Mouse (Mus musculus): ENCODE measurements around the gene Ggps1. TPM values are rescaled to one million over a fixed set of nuclear protein-coding genes. Genes with fewer than 3 reads are reported as not detected.
A peak's percentile ranks its signal among the peaks of the same experiment; 100 is the strongest.

Gene Ggps1
- 10 to 100 TPM; 15.1 to 19.4 TPM for total RNA-seq (2021)
- long read RNA-seq, experiment 1, full-length matches to known transcripts, result 16 of 20 reads
- long read RNA-seq, experiment 1, partial matches to known transcripts, result 1 of 20 reads
- long read RNA-seq, experiment 1, other reads (novel, unspliced or antisense), result 3 of 20 reads
- long read RNA-seq, experiment 2, full-length matches to known transcripts, result 4 of 9 reads
- long read RNA-seq, experiment 2, partial matches to known transcripts, result 3 of 9 reads
- long read RNA-seq, experiment 2, other reads (novel, unspliced or antisense), result 2 of 9 reads

GRCm38 (mm10) chr13:14063013-14063941, at the start of gene Ggps1, which contains the start of gene Arid4b:
Gene Ggps1, minus strand, starts transcription at chr13:14063488.
Gene Arid4b, plus strand, starts transcription at chr13:14063232.
- H3K27ac ChIP-seq, result peak within 1 kb of the TSS; percentile 95
- H3K4me3 ChIP-seq, result peak within 1 kb of the TSS; percentile 98
- TF ChIP-seq CTCF (IDR thresholded peaks at IDR 0.05), result no peak
- intact Hi-C loops (cut with DNase I), result loop anchor here (1.0 to 10.0 kb wide), 3 partner anchors 24 to 106 kb away; partner anchors contain the start of gene Tbce
- DNase-seq, result peak; percentile 97

DNA sequence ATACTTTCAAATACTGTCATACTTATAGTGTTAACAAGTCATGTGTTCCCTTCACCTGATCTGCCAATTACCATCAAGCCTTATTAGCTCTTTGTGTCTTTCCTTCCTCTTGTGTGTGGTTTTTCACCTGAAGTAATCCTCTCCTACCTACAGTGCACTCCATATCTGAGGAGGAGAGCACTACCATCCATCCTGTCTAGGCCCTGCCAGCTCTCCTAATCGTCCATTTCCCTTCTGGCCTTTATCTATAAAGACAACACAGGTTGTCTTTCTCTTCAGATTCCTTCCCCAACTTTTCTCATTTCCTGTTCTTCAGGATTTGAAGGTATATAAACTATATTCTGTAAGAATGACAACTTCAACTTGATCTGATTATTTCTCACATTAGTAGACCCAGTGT, 47.9 kb upstream of the Ggps1 start:
- TF ChIP-seq CTCF (IDR thresholded peaks at IDR 0.05), result no peak
- intact Hi-C loops (cut with DNase I), result no loop called here

GRCm38 (mm10) chr13:14110154-14110873, 47.0 kb upstream of the Ggps1 start:
- Histone ChIP-seq H3K4me3 (no peak overlapping the region), H3K27ac (peak overlapping the region; percentile 12; the same call in 1 of the 2 replicates)
- TF ChIP-seq CTCF (IDR thresholded peaks at IDR 0.05), result no peak
- intact Hi-C loops (cut with DNase I), result no loop called here
- no peak for DNase-seq

More for the DNA sequence above, 47.9 kb upstream of the Ggps1 start:
- no peak for DNase-seq
- Histone ChIP-seq H3K4me3 (no peak overlapping the region), H3K27ac (no peak overlapping the region)

- intact Hi-C loops (cut with DNase I), result no loop called here
- no peak overlapping the region for H3K4me3 ChIP-seq
- TF ChIP-seq CTCF (IDR thresholded peaks at IDR 0.05), result no peak
Observed at GRCm38 (mm10) chr13:14103026-14103425, 39.7 kb upstream of the Ggps1 start.

GRCm38 (mm10) chr13:14088669-14089068, 25.4 kb upstream of the Ggps1 start:
- Histone ChIP-seq H3K4me3 (no peak overlapping the region), H3K27ac (no peak overlapping the region)
- no peak for DNase-seq
- no peak for TF ChIP-seq CTCF (IDR thresholded peaks at IDR 0.05)
- intact Hi-C loops (cut with DNase I), result no loop called here

More at GRCm38 (mm10) chr13:14103026-14103425, 39.7 kb upstream of the Ggps1 start:
- DNase-seq, result no peak
- H3K27ac ChIP-seq, result no peak overlapping the region

DNA sequence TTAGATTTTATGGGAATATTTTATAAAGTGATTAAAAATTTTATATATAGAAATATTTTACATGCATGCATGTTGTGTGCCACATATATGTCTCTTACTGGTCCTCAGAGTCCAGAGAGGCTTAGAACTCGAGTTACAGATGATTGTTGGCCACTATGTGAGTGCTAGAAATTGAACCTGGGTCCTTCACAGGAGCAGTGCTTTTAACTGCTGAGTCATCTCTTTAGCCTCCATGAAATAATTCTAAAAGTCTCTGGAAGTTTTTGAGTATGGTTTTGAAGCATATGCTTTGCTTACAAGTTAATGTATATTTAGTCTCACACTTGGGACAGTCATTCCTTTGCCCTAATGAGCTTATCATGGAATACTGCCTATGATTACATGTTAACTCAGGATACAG, 12.0 kb upstream of the Ggps1 start:
- Histone ChIP-seq H3K4me3 (no peak overlapping the region), H3K27ac (no peak overlapping the region)
- TF ChIP-seq CTCF (IDR thresholded peaks at IDR 0.05), result no peak
- intact Hi-C loops (cut with DNase I), result no loop called here
- no peak for DNase-seq

- Histone ChIP-seq H3K4me3 (no peak overlapping the region), H3K27ac (no peak overlapping the region)
- DNase-seq, result no peak
- TF ChIP-seq CTCF (IDR thresholded peaks at IDR 0.05), result no peak
- intact Hi-C loops (cut with DNase I), result no loop called here
Observed at GRCm38 (mm10) chr13:14074371-14074770, 11.1 kb upstream of the Ggps1 start.

DNA sequence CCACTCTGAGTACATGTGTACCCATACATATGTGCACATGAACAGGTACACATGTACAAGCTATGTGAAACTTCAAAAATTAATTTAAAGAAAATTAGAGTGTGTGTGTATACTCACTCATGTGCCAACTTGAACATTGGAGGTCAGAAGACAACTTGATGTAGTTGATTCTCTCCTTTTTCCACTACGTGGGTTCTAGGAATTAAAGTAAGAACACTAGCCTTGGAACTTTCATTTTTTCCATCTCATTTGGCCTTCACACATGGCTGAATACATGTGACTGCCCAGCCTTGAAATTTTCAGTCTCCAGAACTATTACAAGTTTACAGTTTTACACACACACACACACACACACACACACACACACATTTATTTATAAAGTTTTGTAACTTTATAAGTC, 6.0 kb upstream of the Ggps1 start:
- intact Hi-C loops (cut with DNase I), result loop anchor here (5.0 to 10.0 kb wide), 2 partner anchors 66 to 108 kb away; no protein-coding TSS in a partner anchor

GRCm38 (mm10) chr13:14068035-14068434, 4.7 kb upstream of the Ggps1 start:
- no peak for DNase-seq
- Histone ChIP-seq H3K27ac (no peak overlapping the region), H3K4me3 (no peak overlapping the region)
- no peak for TF ChIP-seq CTCF (IDR thresholded peaks at IDR 0.05)
- intact Hi-C loops (cut with DNase I), result loop anchor here (5.0 to 10.0 kb wide), 2 partner anchors 67 to 109 kb away; no protein-coding TSS in a partner anchor

More for the DNA sequence above, 6.0 kb upstream of the Ggps1 start:
- Histone ChIP-seq H3K4me3 (no peak overlapping the region), H3K27ac (no peak overlapping the region)
- TF ChIP-seq CTCF (IDR thresholded peaks at IDR 0.05), result no peak
- DNase-seq, result no peak

DNA sequence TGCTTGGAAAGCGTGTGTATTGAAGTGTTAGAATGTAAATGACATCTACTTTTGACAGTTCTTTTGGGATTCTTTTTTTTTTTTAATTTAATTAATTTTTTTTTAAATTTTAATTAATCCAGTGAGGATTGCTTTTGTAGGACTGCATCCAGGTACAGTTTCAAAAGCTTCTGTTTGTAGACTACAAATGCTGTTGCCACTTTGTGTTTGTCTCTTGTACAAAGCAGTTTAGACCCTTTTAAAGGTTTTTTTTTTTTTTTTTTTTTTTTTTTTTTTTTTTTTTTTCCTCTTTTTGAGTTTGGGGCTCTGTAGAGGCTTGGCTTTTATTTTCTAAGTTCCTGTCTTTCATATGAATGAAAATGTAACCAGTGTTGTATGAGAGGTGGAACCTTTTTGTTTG, 2.4 kb upstream of the Ggps1 start:
- intact Hi-C loops (cut with DNase I), result loop anchor here (5.0 to 10.0 kb wide), 2 partner anchors 69 to 112 kb away; no protein-coding TSS in a partner anchor
- DNase-seq, result no peak
- no peak overlapping the region for H3K27ac ChIP-seq
- H3K4me3 ChIP-seq, result peak overlapping the region; percentile 98
- TF ChIP-seq CTCF (IDR thresholded peaks at IDR 0.05), result no peak

DNA sequence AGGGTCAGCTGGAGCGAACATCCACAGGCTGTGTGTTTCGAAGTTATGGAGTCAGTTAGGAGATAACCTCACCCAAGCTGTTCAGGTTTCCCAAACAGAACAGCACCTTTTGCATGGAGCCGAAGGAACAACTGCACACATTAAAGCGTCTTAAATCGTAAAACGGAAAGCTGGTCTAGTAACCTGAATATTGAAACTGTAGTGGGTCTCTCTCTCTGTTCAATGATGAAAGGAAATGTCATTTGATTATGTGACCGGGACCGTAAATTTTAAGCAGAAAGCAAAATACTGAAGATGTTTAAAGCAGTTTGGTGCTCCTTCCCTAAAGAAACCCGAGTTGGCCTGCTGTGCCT, 1.7 kb upstream of the Ggps1 start:
- no peak for DNase-seq
- Histone ChIP-seq H3K27ac (peak overlapping the region; percentile 95), H3K4me3 (peak overlapping the region; percentile 98)
- TF ChIP-seq CTCF (IDR thresholded peaks at IDR 0.05), result no peak
- intact Hi-C loops (cut with DNase I), result loop anchor here (5.0 to 10.0 kb wide), 2 partner anchors 70 to 112 kb away; no protein-coding TSS in a partner anchor
